In the genomic region with DNA sequence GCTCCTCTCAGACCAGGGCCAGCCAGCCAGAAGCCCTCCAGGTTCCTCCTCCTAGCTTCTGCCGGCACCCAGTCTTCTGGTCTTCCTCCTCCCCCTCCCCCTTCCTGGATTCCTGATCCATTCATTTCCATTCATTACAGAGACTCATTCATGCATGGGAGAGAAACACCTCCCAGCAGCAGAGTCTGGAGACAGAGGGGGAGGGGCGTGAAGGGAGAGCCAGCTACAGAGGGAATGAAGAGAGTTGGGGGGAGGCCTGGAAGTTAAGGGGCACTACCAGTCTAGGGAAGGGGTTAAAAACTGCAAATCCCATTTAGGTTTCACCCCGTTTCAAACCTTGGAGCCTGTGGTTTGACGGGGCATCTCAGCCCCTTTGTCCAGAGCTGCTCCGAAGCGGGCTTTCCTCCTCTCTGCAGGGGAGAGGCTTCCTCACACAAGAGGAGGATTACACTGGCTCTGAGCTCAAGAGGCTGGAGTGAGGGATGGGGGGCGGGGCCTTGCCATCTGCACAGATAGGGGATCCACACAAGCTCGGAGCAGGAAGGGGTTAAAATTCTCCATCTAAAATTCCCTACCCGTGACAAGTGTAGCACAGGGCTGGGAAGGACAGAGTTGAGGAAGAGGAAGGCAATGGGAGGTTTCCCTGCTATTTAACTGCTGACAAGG, we compare ENCODE assay signal across 7 mouse cellular contexts. TPM values are rescaled to one million over a fixed set of nuclear protein-coding genes. Genes with fewer than 3 reads are reported as not detected.
DNase-seq lines count a peak whose midpoint lies in the region; ATAC-seq and TF ChIP-seq lines count a peak whose summit lies in the region.

No protein-coding gene starts in this region.

- H3K4me3 ChIP-seq in lung, embryonic 16.5 days (ENCODE audit: low read length), result no peak overlapping the region
- no peak overlapping the region for H3K4me3 ChIP-seq in lung, postnatal 0 days (ENCODE audit: low read depth, low read length)
- H3K4me3 ChIP-seq in hindbrain, embryonic 10.5 days, result peak overlapping the region; percentile 80
- peak overlapping the region; percentile 10; the same call in 1 of the 2 replicates for H3K4me3 ChIP-seq in limb, embryonic 11.5 days (ENCODE audit: low read depth, low read length)
- H3K4me3 ChIP-seq in stomach, embryonic 15.5 days (replicated peaks), result 0 out of 2 replicates have a peak overlapping the region, but pooled peaks have one; percentile 5

- DNase-seq in lung, postnatal 0 days (ENCODE audit: low spot score), result no peak
- peak; percentile 76 to 82 for DNase-seq in cerebellum, postnatal 25 days
- DNase-seq in hindbrain, embryonic 10.5 days (ENCODE audit: low spot score), result peak; percentile 89
- no peak for DNase-seq in limb, embryonic 11.5 days (ENCODE audit: low spot score)
- DNase-seq in urinary bladder, postnatal 10 days (ENCODE audit: low spot score), result no peak

- peak overlapping the region; percentile 28; the same call in 1 of the 2 replicates for H3K9ac ChIP-seq in lung, embryonic 16.5 days (ENCODE audit: low read length)
- no peak overlapping the region for H3K9ac ChIP-seq in lung, postnatal 0 days (replicated peaks; ENCODE audit: low read depth)
- H3K9ac ChIP-seq in limb, embryonic 11.5 days (ENCODE audit: low read length), result peak overlapping the region; percentile 43
- H3K9ac ChIP-seq in stomach, embryonic 15.5 days, result no peak overlapping the region

- no peak for TF ChIP-seq CTCF in lung, postnatal 0 days (IDR thresholded peaks at IDR 0.05)

- peaks cover 23% of the 10 kb centered on the region for H3K4me1 ChIP-seq in lung, embryonic 16.5 days (replicated peaks; ENCODE audit: control insufficient read depth, insufficient read depth, low read length)
- peaks cover 3% of the 10 kb centered on the region; the same call in 1 of the 2 replicates for H3K4me1 ChIP-seq in lung, postnatal 0 days (ENCODE audit: insufficient read depth, low read depth, low read length)
- peaks cover 80% of the 10 kb centered on the region for H3K4me1 ChIP-seq in hindbrain, embryonic 10.5 days (replicated peaks)
- peaks cover 35% of the 10 kb centered on the region for H3K4me1 ChIP-seq in limb, embryonic 11.5 days (ENCODE audit: control insufficient read depth, insufficient read depth, low read length)
- H3K4me1 ChIP-seq in stomach, embryonic 15.5 days, result peaks cover 26% of the 10 kb centered on the region

- H3K4me2 ChIP-seq in lung, embryonic 16.5 days (ENCODE audit: low read depth, low read length), result peak overlapping the region; percentile 6; the same call in 1 of the 2 replicates
- no peak overlapping the region for H3K4me2 ChIP-seq in lung, postnatal 0 days (replicated peaks; ENCODE audit: low read depth, low read length)
- H3K4me2 ChIP-seq in limb, embryonic 11.5 days (ENCODE audit: low read depth, severe bottlenecking), result peak overlapping the region; percentile 29
- H3K4me2 ChIP-seq in stomach, embryonic 15.5 days, result peak overlapping the region; percentile 39

- TF ChIP-seq EP300 in lung, postnatal 0 days (IDR thresholded peaks at IDR 0.05), result no peak

- no peaks in the 10 kb centered on the region for H3K27me3 ChIP-seq in lung, embryonic 16.5 days (ENCODE audit: control insufficient read depth, insufficient read depth, low read depth, low read length)
- H3K27me3 ChIP-seq in lung, postnatal 0 days (replicated peaks; ENCODE audit: insufficient read depth, low read length), result no peaks in the 10 kb centered on the region
- H3K27me3 ChIP-seq in hindbrain, embryonic 10.5 days (ENCODE audit: insufficient read depth, poor library complexity, severe bottlenecking), result no peaks in the 10 kb centered on the region; the same call in 1 of the 2 replicates
- no peaks in the 10 kb centered on the region for H3K27me3 ChIP-seq in limb, embryonic 11.5 days (ENCODE audit: control insufficient read depth, insufficient read depth, low read length)
- no peaks in the 10 kb centered on the region for H3K27me3 ChIP-seq in stomach, embryonic 15.5 days (replicated peaks)

- H3K9me3 ChIP-seq in lung, embryonic 16.5 days (ENCODE audit: control insufficient read depth, low read length), result no peaks in the 10 kb centered on the region
- no peaks in the 10 kb centered on the region for H3K9me3 ChIP-seq in lung, postnatal 0 days (ENCODE audit: low read length)
- H3K9me3 ChIP-seq in hindbrain, embryonic 10.5 days, result no peaks in the 10 kb centered on the region
- no peaks in the 10 kb centered on the region for H3K9me3 ChIP-seq in limb, embryonic 11.5 days (ENCODE audit: control insufficient read depth, low read length)
- H3K9me3 ChIP-seq in stomach, embryonic 15.5 days, result no peaks in the 10 kb centered on the region

- H3K27ac ChIP-seq in lung, embryonic 16.5 days (ENCODE audit: low read length), result no peak overlapping the region
- no peak overlapping the region for H3K27ac ChIP-seq in lung, postnatal 0 days (ENCODE audit: low read length)
- H3K27ac ChIP-seq in hindbrain, embryonic 10.5 days, result peak overlapping the region; percentile 100
- peak overlapping the region; percentile 58; the same call in 1 of the 2 replicates for H3K27ac ChIP-seq in limb, embryonic 11.5 days (replicated peaks; ENCODE audit: low read depth, low read length)
- peak overlapping the region; percentile 49 for H3K27ac ChIP-seq in stomach, embryonic 15.5 days

- peaks cover 24% of the 10 kb centered on the region for H3K36me3 ChIP-seq in lung, embryonic 16.5 days (ENCODE audit: control insufficient read depth, insufficient read depth, low read length)
- H3K36me3 ChIP-seq in lung, postnatal 0 days (ENCODE audit: insufficient read depth, low read length), result peaks cover 11% of the 10 kb centered on the region; the same call in 1 of the 2 replicates
- H3K36me3 ChIP-seq in hindbrain, embryonic 10.5 days, result peaks cover 38% of the 10 kb centered on the region
- H3K36me3 ChIP-seq in limb, embryonic 11.5 days (ENCODE audit: control insufficient read depth, insufficient read depth, low read length), result peaks cover 10% of the 10 kb centered on the region
- peaks cover 27% of the 10 kb centered on the region for H3K36me3 ChIP-seq in stomach, embryonic 15.5 days

- WGBS in lung, embryonic 16.5 days, result 4% methylated on average over 9 of the region's 9 CpGs
- 15% methylated on average over 9 of the region's 9 CpGs for WGBS in lung, postnatal 0 days
- 1% methylated on average over 9 of the region's 9 CpGs for WGBS in hindbrain, embryonic 10.5 days
- WGBS in limb, embryonic 11.5 days, result 1% methylated on average over 9 of the region's 9 CpGs
- WGBS in stomach, embryonic 15.5 days, result 10% methylated on average over 9 of the region's 9 CpGs

- ATAC-seq in lung, embryonic 16.5 days (ENCODE audit: low read depth), result no peak
- ATAC-seq in lung, postnatal 0 days, result no peak
- ATAC-seq in limb, embryonic 11.5 days (ENCODE audit: insufficient number of reproducible peaks, low FRiP score, low TSS enrichment, low read depth), result peak; percentile 32; the same call in 1 of the 2 replicates
- peak; percentile 29; the same call in 1 of the 2 replicates for ATAC-seq in stomach, embryonic 15.5 days (ENCODE audit: insufficient read depth, low FRiP score, low read depth)

RNA-seq across cellular contexts. Expression of a gene that starts 4.9 kb away (rescaled TPM):
- 0.21 and 0.34 TPM in 2 replicates for polyA plus RNA-seq in lung, embryonic 16.5 days (2015; fragmentation: Nextera tagmentation; extraction: Ambion mirVana)
- polyA plus RNA-seq in lung, postnatal 0 days (2015; fragmentation: Nextera tagmentation; extraction: Ambion mirVana), result 0.66 and 0.96 TPM in 2 replicates
- polyA plus RNA-seq in hindbrain, embryonic 10.5 days (2016; fragmentation: Nextera tagmentation; extraction: Ambion mirVana), result 0.80 and 1.0 TPM in 2 replicates
- 0.60 and 1.3 TPM in 2 replicates for polyA plus RNA-seq in limb, embryonic 11.5 days (2014; fragmentation: Nextera tagmentation; extraction: Ambion mirVana)
- polyA plus RNA-seq in stomach, embryonic 15.5 days (2015; fragmentation: Nextera tagmentation; extraction: Ambion mirVana), result 10.1 and 14.2 TPM in 2 replicates

RNA-seq across cellular contexts. Expression of a gene that starts 10.0 kb away (rescaled TPM):
- 20.1 and 20.8 TPM in 2 replicates for polyA plus RNA-seq in lung, embryonic 16.5 days (2015; fragmentation: Nextera tagmentation; extraction: Ambion mirVana)
- 23.0 and 24.1 TPM in 2 replicates for polyA plus RNA-seq in lung, postnatal 0 days (2015; fragmentation: Nextera tagmentation; extraction: Ambion mirVana)
- 74.3 and 83.6 TPM in 2 replicates for polyA plus RNA-seq in hindbrain, embryonic 10.5 days (2016; fragmentation: Nextera tagmentation; extraction: Ambion mirVana)
- 51.6 and 52.0 TPM in 2 replicates for polyA plus RNA-seq in limb, embryonic 11.5 days (2014; fragmentation: Nextera tagmentation; extraction: Ambion mirVana)
- polyA plus RNA-seq in stomach, embryonic 15.5 days (2015; fragmentation: Nextera tagmentation; extraction: Ambion mirVana), result 30.8 and 32.9 TPM in 2 replicates

RNA-seq across cellular contexts. Expression of a gene that starts 26.1 kb away (rescaled TPM):
- polyA plus RNA-seq in lung, embryonic 16.5 days (2015; fragmentation: Nextera tagmentation; extraction: Ambion mirVana), result 95.0 and 98.4 TPM in 2 replicates
- 46.3 and 56.6 TPM in 2 replicates for polyA plus RNA-seq in lung, postnatal 0 days (2015; fragmentation: Nextera tagmentation; extraction: Ambion mirVana)
- 100 and 106 TPM in 2 replicates for polyA plus RNA-seq in hindbrain, embryonic 10.5 days (2016; fragmentation: Nextera tagmentation; extraction: Ambion mirVana)
- 154 and 158 TPM in 2 replicates for polyA plus RNA-seq in limb, embryonic 11.5 days (2014; fragmentation: Nextera tagmentation; extraction: Ambion mirVana)
- polyA plus RNA-seq in stomach, embryonic 15.5 days (2015; fragmentation: Nextera tagmentation; extraction: Ambion mirVana), result 85.7 and 102 TPM in 2 replicates

RNA-seq across cellular contexts. Expression of a gene that starts 31.7 kb away (rescaled TPM):
- polyA plus RNA-seq in lung, embryonic 16.5 days (2015; fragmentation: Nextera tagmentation; extraction: Ambion mirVana), result not detected in 2 replicates
- polyA plus RNA-seq in lung, postnatal 0 days (2015; fragmentation: Nextera tagmentation; extraction: Ambion mirVana), result 0.08 TPM in 1 of 2 replicates, not detected in the other
- not detected in 2 replicates for polyA plus RNA-seq in hindbrain, embryonic 10.5 days (2016; fragmentation: Nextera tagmentation; extraction: Ambion mirVana)
- polyA plus RNA-seq in limb, embryonic 11.5 days (2014; fragmentation: Nextera tagmentation; extraction: Ambion mirVana), result not detected in 2 replicates
- not detected in 2 replicates for polyA plus RNA-seq in stomach, embryonic 15.5 days (2015; fragmentation: Nextera tagmentation; extraction: Ambion mirVana)

Comparison
In these comparisons a context has a peak if more than half of its experiments do, and no peak if none do; other contexts are left out.
1. H3K9ac ChIP-seq: peak in lung, embryonic 16.5 days (single experiment) and limb, embryonic 11.5 days (single experiment); none in lung, postnatal 0 days (single experiment) and stomach, embryonic 15.5 days (single experiment).
2. ATAC-seq: peak in limb, embryonic 11.5 days (single experiment) and stomach, embryonic 15.5 days (single experiment); none in lung, embryonic 16.5 days (single experiment) and lung, postnatal 0 days (single experiment).
3. H3K27ac ChIP-seq: peak in hindbrain, embryonic 10.5 days (single experiment), limb, embryonic 11.5 days (single experiment) and stomach, embryonic 15.5 days (single experiment); none in lung, embryonic 16.5 days (single experiment) and lung, postnatal 0 days (single experiment).
4. H3K4me3 ChIP-seq: peak in hindbrain, embryonic 10.5 days (single experiment), limb, embryonic 11.5 days (single experiment) and stomach, embryonic 15.5 days (single experiment); none in lung, embryonic 16.5 days (single experiment) and lung, postnatal 0 days (single experiment).
5. DNase-seq: peak in cerebellum, postnatal 25 days (2 of 2) and hindbrain, embryonic 10.5 days (single experiment); none in lung, postnatal 0 days (single experiment), limb, embryonic 11.5 days (single experiment) and urinary bladder, postnatal 10 days (single experiment).